Mouse (Mus musculus) stomach, embryonic 14.5 days (tissue): Measurements from ENCODE around the gene Nckap1. TPM values are rescaled to one million over a fixed set of nuclear protein-coding genes. Genes with fewer than 3 reads are reported as not detected.

Experiments used
- ATAC-seq: fragments of 200-750 bp; cut with Nextera tagmentation; 2 replicates; pipeline ENCODE4 v1.8.0; 2017; ENCODE audit warnings: low read depth, moderate TSS enrichment; ENCODE audit not compliant: insufficient number of reproducible peaks, insufficient read depth, low FRiP score
- H3K27ac ChIP-seq: fragments of 300-500 bp; sonication (generic); 2 replicates; pipeline ENCODE4 v1.5.1; 2014; ENCODE audit warnings: mild to moderate bottlenecking, low read length, moderate library complexity, mixed read lengths
- H3K27me3 ChIP-seq: fragments of 300-500 bp; sonication (generic); 2 replicates; pipeline ENCODE4 v1.6.1; 2014; ENCODE audit warnings: low read length, control low read depth, mixed read lengths; ENCODE audit not compliant: control insufficient read depth, insufficient read depth
- H3K36me3 ChIP-seq: fragments of 300-500 bp; sonication (generic); 2 replicates; pipeline ENCODE4 v1.6.1; 2014; ENCODE audit warnings: mild to moderate bottlenecking, control low read depth, low read length, moderate library complexity, mixed read lengths; ENCODE audit not compliant: control insufficient read depth, insufficient read depth
- H3K4me1 ChIP-seq: fragments of 300-500 bp; sonication (generic); 2 replicates; pipeline ENCODE4 v1.6.1; 2014; ENCODE audit warnings: low read length, control low read depth, mixed read lengths; ENCODE audit not compliant: control insufficient read depth, insufficient read depth
- H3K4me2 ChIP-seq: fragments of 300-500 bp; sonication (generic); replicated peaks from 2 replicates; pipeline ENCODE4 v1.6.1; 2014; ENCODE audit warnings: low read depth, low read length, control low read depth
- H3K4me3 ChIP-seq: fragments of 300-500 bp; sonication (generic); 2 replicates; pipeline ENCODE4 v1.5.1; 2014; ENCODE audit warnings: low read depth, low read length, control low read depth
- H3K9ac ChIP-seq: fragments of 300-500 bp; sonication (generic); replicated peaks from 2 replicates; pipeline ENCODE4 v1.6.1; 2014; ENCODE audit warnings: low read depth, mild to moderate bottlenecking, control low read depth, low read length, moderate library complexity, mixed read lengths
- H3K9me3 ChIP-seq: fragments of 300-500 bp; sonication (generic); 2 replicates; pipeline ENCODE4 v1.6.1; 2016; ENCODE audit warnings: low read depth, low read length, control low read depth; ENCODE audit not compliant: control insufficient read depth
- WGBS: fragments of 180-500 bp; shearing (Covaris S2); extraction: QIAGEN DNeasy Blood & Tissue Kit; methylation state at CpG from one replicate; pipeline ENCODE4 v1.1.7; 2014; 5-methylcytosine and 5-hydroxymethylcytosine counted together
- polyA plus RNA-seq: library from polyadenylated mRNA; unstranded; fragments of >200 nt; fragmentation: Nextera tagmentation; extraction: Ambion mirVana; gene quantifications from 2 replicates; pipeline ENCODE4 v1.2.1, GENCODE M21; 2014

Nckap1 gene
- polyA plus RNA-seq, result 58.3 and 70.8 TPM in 2 replicates

DNA sequence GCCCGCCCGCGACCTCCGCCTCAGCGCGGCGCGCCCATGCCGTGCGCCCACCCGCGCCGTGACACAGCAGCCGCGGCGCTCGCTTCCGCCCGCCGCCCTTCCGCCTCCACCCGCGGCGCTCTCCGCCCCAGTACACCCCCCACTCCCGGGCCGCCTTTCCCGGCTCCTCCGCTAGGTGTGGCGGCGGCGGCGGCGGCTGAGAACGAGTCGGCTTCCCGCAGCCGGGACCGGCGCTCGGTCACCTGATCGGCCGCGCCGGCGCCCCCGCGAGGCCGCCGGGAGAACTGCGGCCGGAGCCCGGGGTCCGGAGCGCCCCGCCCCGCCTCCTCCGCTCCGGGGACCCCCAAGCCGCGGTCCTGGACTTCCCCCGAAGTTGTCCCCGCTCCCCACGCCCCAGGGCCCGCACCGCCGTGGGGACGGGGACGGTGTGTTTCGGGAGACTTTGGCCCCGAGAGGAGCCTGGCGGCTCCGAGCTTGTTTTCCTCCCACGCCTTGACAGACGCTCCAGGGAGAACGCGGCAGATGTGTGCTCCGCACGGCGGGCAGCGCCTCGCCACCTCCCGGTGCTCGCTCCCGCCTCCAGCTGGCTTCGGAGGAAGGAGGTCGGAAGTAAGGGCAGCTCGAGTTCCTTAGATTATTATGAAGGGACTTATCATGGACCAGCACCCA is at the start of gene Nckap1:
Gene Nckap1 (minus strand): TSS at position 338 of the 669 bp plus-strand sequence.
- H3K4me3 ChIP-seq, result peak within 1 kb of the TSS; percentile 65
- H3K27me3 ChIP-seq, result no peaks in the 10 kb centered on the region
- peaks cover 12% of the 10 kb centered on the region for H3K4me1 ChIP-seq
- peak within 1 kb of the TSS; percentile 98 for H3K27ac ChIP-seq
- under 1% methylated on average over 69 of the region's 88 CpGs for WGBS
- H3K36me3 ChIP-seq, result no peaks in the 10 kb centered on the region
- H3K9ac ChIP-seq, result peak within 1 kb of the TSS; percentile 89
- H3K4me2 ChIP-seq, result peak within 1 kb of the TSS; percentile 52
- ATAC-seq, result peak; percentile 88
- no peaks in the 10 kb centered on the region for H3K9me3 ChIP-seq

DNA sequence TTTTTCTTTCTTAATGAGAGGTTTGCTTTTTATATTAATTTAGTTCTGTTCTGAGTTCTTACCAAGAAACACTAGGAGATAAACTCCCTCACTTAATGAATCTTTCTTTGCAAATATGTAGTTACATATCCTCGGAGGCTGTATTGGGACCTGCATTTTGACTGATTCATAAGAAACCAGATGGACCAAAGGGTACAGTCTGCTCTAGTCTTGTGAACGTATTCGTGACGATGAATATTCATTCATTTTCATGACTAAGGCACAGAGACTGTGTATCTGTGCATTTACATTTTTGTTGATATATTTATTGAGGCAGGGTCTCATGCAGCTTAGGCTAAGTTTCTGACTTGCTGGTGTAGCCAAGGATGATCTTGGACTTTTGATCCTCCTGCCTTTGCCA is 43.3 kb upstream of the Nckap1 start:
- no peaks in the 10 kb centered on the region for H3K27me3 ChIP-seq
- H3K4me1 ChIP-seq, result no peaks in the 10 kb centered on the region
- H3K36me3 ChIP-seq, result peaks cover 16% of the 10 kb centered on the region
- no peak overlapping the region for H3K27ac ChIP-seq
- H3K4me2 ChIP-seq, result no peak overlapping the region
- no peak for ATAC-seq
- H3K4me3 ChIP-seq, result no peak overlapping the region
- 96% methylated on average over 4 of the region's 4 CpGs for WGBS
- H3K9me3 ChIP-seq, result no peaks in the 10 kb centered on the region
- H3K9ac ChIP-seq, result no peak overlapping the region

DNA sequence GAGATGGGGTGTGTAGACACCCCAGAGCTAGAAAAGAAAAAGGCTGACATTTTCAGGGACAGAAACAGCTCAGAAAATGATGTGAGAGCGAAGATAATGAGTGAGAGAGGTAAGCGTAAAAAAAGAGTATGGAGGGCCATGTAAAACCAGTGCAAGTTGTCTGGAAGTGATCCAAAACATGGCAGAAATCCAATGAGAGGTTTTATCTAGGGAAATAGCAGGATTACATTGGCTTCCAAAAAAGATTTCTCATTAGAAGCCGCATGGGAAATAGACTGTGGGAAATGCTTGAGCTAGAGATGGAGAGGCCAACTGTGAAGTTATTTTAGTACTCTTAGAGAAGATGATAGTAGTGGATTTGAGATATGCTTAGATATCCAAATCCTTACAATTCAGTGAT is 40.7 kb upstream of the Nckap1 start:
- WGBS, result 85% methylated on average over 3 of the region's 3 CpGs
- Histone ChIP-seq H3K27ac (no peak overlapping the region), H3K9me3 (no peaks in the 10 kb centered on the region), H3K27me3 (no peaks in the 10 kb centered on the region), H3K4me2 (no peak overlapping the region), H3K9ac (no peak overlapping the region), H3K36me3 (peaks cover 16% of the 10 kb centered on the region), H3K4me3 (no peak overlapping the region), H3K4me1 (peaks cover 5% of the 10 kb centered on the region; the same call in 1 of the 2 replicates)
- no peak for ATAC-seq

DNA sequence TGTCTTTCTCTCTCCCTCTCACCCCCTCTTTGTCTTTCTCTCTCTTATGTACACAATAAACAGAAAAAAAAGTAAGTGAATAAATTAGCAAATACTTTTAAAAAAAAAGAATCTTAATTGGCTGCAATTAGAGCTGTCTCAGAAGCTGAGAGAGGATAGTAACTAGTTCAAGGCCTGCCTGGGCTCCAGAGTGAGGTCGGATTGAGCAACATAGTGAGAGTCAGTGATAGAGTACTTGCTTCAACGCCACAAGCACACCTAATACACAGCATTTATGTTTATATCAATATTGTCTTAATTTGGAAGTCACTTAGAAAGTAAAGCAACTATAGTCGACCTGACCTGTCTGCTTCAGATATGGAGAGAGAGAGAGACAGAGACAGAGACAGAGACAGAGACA is 37.8 kb upstream of the Nckap1 start:
- Histone ChIP-seq H3K4me1 (peaks cover 5% of the 10 kb centered on the region; the same call in 1 of the 2 replicates), H3K9ac (no peak overlapping the region), H3K27ac (no peak overlapping the region), H3K4me3 (no peak overlapping the region), H3K9me3 (no peaks in the 10 kb centered on the region), H3K4me2 (no peak overlapping the region), H3K27me3 (no peaks in the 10 kb centered on the region), H3K36me3 (peaks cover 3% of the 10 kb centered on the region; the same call in 1 of the 2 replicates)
- no peak for ATAC-seq
- WGBS, result 85% methylated on average over 3 of the region's 3 CpGs

DNA sequence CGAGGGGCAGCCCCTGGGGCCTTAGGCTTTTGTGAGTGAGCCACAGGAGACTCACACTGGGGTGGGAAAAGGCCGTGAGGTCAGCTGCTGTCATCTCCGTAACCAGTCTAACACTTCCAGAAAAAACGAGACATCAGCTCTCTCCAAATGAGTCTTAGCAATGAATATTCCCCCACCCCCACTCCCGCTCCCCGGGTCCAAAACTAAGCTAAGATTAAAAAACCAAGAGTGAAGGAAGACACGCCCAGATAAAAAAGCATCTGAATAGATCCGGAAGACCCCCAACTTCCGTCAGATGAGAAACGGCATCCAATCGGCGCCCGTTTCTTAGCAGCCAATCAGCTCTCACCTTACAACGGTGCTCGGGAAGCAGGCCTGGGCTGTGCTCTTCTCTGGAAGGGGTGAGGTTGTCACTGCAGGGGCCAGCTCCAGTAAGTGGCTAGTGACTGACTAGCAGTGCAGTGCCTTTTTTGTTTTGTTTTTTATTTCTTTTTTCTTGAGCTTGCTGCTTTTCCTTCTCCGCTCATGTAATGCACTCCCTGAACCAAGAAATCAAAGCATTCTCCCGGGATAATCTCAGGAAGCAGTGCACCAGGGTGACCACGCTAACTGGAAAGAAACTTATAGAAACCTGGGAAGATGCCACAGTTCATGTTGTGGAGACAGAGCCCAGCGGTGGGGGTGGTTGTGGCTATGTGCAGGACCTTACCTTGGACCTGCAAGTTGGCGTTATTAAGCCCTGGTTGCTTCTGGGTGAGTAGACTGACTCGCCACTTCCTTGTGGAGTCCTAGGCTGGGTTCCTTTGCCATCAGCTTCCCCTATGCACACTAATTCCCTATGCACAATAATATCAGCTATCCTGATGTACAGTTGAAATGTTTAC is 35.9 kb upstream of the Nckap1 start, which contains the start of the genes Dusp19 and Nup35:
Gene Dusp19 (plus strand): TSS at position 192 of the 884 bp plus-strand sequence.
Gene Nup35 (plus strand): TSS at position 383 of the 884 bp plus-strand sequence.
- WGBS, result 2% methylated on average over 21 of the region's 21 CpGs
- peak within 1 kb of the TSS; percentile 56 for H3K4me2 ChIP-seq
- no peaks in the 10 kb centered on the region for H3K9me3 ChIP-seq

DNA sequence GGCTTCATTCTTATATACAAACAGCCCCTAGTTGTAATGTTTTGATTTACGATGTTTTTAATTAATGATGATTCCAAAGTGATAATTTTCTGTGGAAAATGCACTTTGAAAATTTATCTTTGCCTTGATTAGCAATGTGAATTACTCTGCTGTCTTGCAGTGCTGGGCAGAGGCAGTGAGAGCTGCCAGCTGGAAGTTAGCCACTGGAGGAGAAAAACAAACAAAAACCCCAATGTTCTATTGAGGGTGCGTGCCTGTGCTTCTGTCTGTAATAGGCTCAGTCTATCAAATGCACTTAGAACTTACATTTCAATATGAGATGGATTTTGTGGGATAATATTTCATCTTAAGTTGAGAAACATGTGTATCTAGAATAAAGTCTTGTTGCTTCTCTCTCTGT is 31.6 kb upstream of the Nckap1 start:
- 53% methylated on average over 2 of the region's 2 CpGs for WGBS
- Histone ChIP-seq H3K9me3 (no peaks in the 10 kb centered on the region), H3K27ac (no peak overlapping the region), H3K4me3 (no peak overlapping the region), H3K4me2 (no peak overlapping the region), H3K9ac (no peak overlapping the region), H3K4me1 (peaks cover under 1% of the 10 kb centered on the region; the same call in 1 of the 2 replicates), H3K36me3 (no peaks in the 10 kb centered on the region), H3K27me3 (no peaks in the 10 kb centered on the region)
- no peak for ATAC-seq

More for the DNA sequence above, 35.9 kb upstream of the Nckap1 start, which contains the start of the genes Dusp19 and Nup35:
- H3K27ac ChIP-seq, result peak within 1 kb of the TSS; percentile 53; the same call in 1 of the 2 replicates
- peak; percentile 99 for ATAC-seq
- peak within 1 kb of the TSS; percentile 43 for H3K9ac ChIP-seq
- no peaks in the 10 kb centered on the region for H3K36me3 ChIP-seq
- no peaks in the 10 kb centered on the region for H3K27me3 ChIP-seq
- peak within 1 kb of the TSS; percentile 47 for H3K4me3 ChIP-seq
- H3K4me1 ChIP-seq, result peaks cover 5% of the 10 kb centered on the region; the same call in 1 of the 2 replicates

DNA sequence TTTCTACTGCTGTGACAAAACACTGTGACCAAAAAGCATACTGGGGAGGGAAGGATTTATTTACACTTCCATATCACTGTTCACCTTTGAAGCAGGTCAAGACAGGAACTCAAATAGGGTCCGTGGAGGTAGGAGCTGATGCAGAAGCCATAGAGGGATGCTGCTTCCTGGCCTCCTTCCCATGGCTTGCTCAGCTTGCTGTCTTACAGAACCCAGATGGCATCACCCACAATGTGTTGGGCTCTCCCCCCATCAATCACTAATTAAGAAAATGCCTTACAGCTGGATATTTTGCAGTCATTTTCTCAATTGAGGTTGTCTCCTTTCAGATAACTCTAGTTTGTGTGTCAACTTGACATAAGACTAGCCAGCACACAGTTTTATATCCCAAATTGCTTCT is 31.1 kb upstream of the Nckap1 start:
- no peaks in the 10 kb centered on the region for H3K27me3 ChIP-seq
- H3K4me3 ChIP-seq, result no peak overlapping the region
- no peaks in the 10 kb centered on the region for H3K36me3 ChIP-seq
- no peak overlapping the region for H3K9ac ChIP-seq
- 29% methylated on average over 1 of the region's 1 CpGs for WGBS
- no peak for ATAC-seq
- no peak overlapping the region for H3K4me2 ChIP-seq
- no peaks in the 10 kb centered on the region for H3K9me3 ChIP-seq
- H3K4me1 ChIP-seq, result no peaks in the 10 kb centered on the region
- H3K27ac ChIP-seq, result no peak overlapping the region

DNA sequence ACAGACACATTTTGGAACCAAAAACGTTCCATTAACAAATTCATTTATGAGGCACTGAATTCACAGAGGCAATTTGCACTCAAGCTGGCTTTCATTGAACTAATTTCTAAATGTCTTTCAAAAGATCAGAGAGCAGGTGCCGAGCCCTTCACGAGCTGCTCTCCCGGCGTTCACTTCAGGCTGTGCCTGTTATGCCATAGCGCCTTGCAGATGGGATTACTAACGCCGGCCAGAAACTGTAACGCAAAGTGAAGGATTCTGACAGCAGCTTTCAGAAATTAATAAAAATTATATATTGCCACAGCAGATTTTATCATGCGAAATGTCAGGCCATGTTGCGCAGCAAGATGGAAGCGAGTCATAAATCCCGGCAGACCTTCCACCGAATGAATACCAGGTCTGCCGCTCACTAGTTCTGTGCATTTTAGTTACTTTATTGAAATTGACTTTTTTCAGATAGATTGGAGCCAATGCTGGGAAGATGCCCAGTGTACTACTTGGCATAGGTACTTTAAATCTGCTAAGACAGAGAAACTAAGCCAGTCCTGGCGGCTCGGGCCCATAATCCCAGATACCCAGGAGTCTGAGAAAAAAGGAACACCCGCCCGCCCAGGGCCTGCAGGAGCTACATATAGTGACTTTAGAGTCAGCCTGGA is 22.7 kb upstream of the Nckap1 start:
- H3K4me2 ChIP-seq, result no peak overlapping the region
- H3K9ac ChIP-seq, result no peak overlapping the region
- H3K27ac ChIP-seq, result no peak overlapping the region
- no peaks in the 10 kb centered on the region for H3K36me3 ChIP-seq
- WGBS, result 93% methylated on average over 19 of the region's 19 CpGs
- H3K4me1 ChIP-seq, result no peaks in the 10 kb centered on the region
- ATAC-seq, result no peak
- H3K27me3 ChIP-seq, result no peaks in the 10 kb centered on the region
- H3K4me3 ChIP-seq, result no peak overlapping the region
- H3K9me3 ChIP-seq, result no peaks in the 10 kb centered on the region
